Mouse (Mus musculus): ENCODE results near the gene Skint10. TPM values are rescaled to one million over a fixed set of nuclear protein-coding genes. Genes with fewer than 3 reads are reported as not detected.

Skint10 gene
- polyA plus RNA-seq (2014; fragmentation: Illumina TruSeq; extraction: RNeasy Lipid Tissue Mini Kit (QIAGEN cat#74804); ENCODE audit: low read depth, low replicate concordance): not detected

DNA sequence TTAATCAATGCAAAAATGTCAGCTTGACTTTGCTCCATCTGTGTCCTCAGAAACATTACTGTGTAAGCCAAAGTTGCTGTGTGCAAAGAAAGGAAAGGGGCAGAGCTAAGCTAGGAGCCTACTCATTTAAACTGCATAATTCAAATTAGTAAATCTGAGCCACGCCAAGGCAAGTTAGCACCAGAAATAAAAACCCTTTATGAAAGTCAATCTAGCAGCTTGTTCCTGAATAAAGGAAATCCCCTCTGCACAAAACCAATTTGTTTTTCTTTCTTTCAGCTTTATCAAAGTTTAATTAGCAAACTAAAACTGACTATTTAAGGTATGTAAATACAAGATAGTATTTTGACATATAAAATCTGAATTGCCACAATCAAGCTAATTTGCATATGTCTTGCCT, at the start of gene Skint10:
Gene Skint10, minus strand, starts transcription at position 101 of the 400 bp plus-strand sequence.

Other genes with a start within 250 kb of the Skint10 start
- not detected for gene Skint2, start 217.7 kb downstream of the Skint10 start, polyA plus RNA-seq (2014; fragmentation: Illumina TruSeq; extraction: RNeasy Lipid Tissue Mini Kit (QIAGEN cat#74804); ENCODE audit: low read depth, low replicate concordance)